Mouse (Mus musculus): Measurements from ENCODE around the gene Tbc1d15. TPM values are rescaled to one million over a fixed set of nuclear protein-coding genes. Genes with fewer than 3 reads are reported as not detected.

The Tbc1d15 gene
- polyA plus RNA-seq, 1 experiment from 2014 or later: 61.4 TPM

DNA sequence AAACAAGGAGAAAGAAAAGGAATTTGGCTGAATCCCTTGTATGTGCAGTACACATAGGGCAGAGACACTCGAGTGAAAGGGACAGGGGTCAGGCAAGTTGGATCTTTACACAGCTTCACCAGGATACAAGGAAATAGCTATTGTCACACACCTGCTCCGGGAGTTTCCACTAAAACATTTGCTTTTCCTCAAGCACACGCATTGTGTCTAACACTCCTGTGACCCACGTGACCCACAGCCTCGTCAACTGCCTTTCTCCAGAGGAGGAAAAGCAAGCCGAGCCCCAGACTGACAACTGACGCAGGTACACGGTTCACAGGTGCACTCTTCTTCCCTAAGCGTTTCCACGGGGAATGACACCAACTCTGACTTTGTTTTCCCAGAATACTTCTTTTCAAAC is 32.9 kb upstream of the Tbc1d15 start:
- Histone ChIP-seq H3K9ac (ENCODE audit: low read depth, low read length) (no peak overlapping the region), H3K27me3 (replicated peaks; ENCODE audit: control insufficient read depth, insufficient read depth, low read length) (no peaks in the 10 kb centered on the region), H3K4me1 (ENCODE audit: control insufficient read depth, insufficient read depth, low read length) (no peaks in the 10 kb centered on the region), H3K27ac (replicated peaks; ENCODE audit: low read depth, low read length) (no peak overlapping the region), H3K36me3 (ENCODE audit: control insufficient read depth, insufficient read depth, low read length) (peaks cover 22% of the 10 kb centered on the region), H3K4me3 (ENCODE audit: low read depth, low read length) (no peak overlapping the region), H3K4me2 (ENCODE audit: low read depth, low read length) (no peak overlapping the region), H3K9me3 (ENCODE audit: control insufficient read depth, low read length) (no peaks in the 10 kb centered on the region)
- WGBS: 65% methylated on average over 10 of the region's 10 CpGs
- no peak for DNase-seq (ENCODE audit: low spot score)
- no peak for ATAC-seq (ENCODE audit: low read depth)

DNA sequence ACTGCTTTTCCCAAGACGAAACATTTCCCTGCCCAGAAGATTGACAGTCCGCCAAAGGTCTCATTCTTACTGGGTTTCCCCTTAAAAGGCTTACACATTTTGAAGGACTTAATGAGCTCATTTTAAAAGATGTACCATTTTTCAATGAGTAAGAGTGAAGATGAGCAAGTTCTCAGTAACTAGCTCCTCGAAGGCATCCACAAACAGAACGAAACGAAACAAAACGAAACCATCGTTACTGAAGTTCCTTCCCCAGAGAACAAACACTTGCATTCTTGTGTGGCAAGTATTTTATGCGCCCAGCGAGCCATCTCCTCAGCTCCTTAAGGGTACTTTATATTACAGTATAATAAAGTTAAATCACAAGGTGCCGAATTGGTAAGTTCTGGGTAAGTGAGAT is 30.1 kb upstream of the Tbc1d15 start:
- H3K9ac ChIP-seq (ENCODE audit: low read depth, low read length): no peak overlapping the region
- H3K4me3 ChIP-seq (ENCODE audit: low read depth, low read length): no peak overlapping the region
- peaks cover 3% of the 10 kb centered on the region for H3K36me3 ChIP-seq (ENCODE audit: control insufficient read depth, insufficient read depth, low read length)
- H3K27me3 ChIP-seq (replicated peaks; ENCODE audit: control insufficient read depth, insufficient read depth, low read length): no peaks in the 10 kb centered on the region
- WGBS: 90% methylated on average over 10 of the region's 10 CpGs
- H3K4me2 ChIP-seq (ENCODE audit: low read depth, low read length): no peak overlapping the region
- DNase-seq (ENCODE audit: low spot score): no peak
- no peak for ATAC-seq (ENCODE audit: low read depth)
- H3K27ac ChIP-seq (replicated peaks; ENCODE audit: low read depth, low read length): no peak overlapping the region
- no peaks in the 10 kb centered on the region for H3K9me3 ChIP-seq (ENCODE audit: control insufficient read depth, low read length)
- no peaks in the 10 kb centered on the region for H3K4me1 ChIP-seq (ENCODE audit: control insufficient read depth, insufficient read depth, low read length)

DNA sequence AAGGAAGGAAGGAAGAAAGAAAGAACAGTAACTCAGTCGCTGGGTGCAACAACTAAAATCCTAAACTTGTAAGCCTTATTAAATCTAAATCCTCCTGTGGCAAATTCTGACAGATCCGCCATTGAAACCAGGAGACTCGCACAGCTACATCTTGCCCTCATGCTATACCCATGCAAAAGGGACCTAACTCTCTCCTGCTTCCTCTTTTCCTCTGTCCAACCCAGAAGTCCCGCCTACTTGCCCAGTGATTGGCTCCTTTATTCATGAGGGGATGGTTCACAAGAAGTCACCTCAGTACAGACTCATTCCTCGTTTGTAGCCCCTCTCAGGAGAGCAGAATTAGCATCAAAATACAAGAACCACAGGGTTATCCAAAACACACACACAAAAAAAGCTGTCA is 20.4 kb upstream of the Tbc1d15 start:
- Histone ChIP-seq H3K4me1 (ENCODE audit: control insufficient read depth, insufficient read depth, low read length) (no peaks in the 10 kb centered on the region), H3K4me2 (ENCODE audit: low read depth, low read length) (no peak overlapping the region), H3K9me3 (ENCODE audit: control insufficient read depth, low read length) (no peaks in the 10 kb centered on the region), H3K9ac (ENCODE audit: low read depth, low read length) (no peak overlapping the region), H3K36me3 (ENCODE audit: control insufficient read depth, insufficient read depth, low read length) (no peaks in the 10 kb centered on the region), H3K4me3 (ENCODE audit: low read depth, low read length) (no peak overlapping the region), H3K27me3 (replicated peaks; ENCODE audit: control insufficient read depth, insufficient read depth, low read length) (no peaks in the 10 kb centered on the region), H3K27ac (replicated peaks; ENCODE audit: low read depth, low read length) (no peak overlapping the region)
- WGBS: 58% methylated on average over 5 of the region's 5 CpGs
- ATAC-seq (ENCODE audit: low read depth) (no peak), DNase-seq (ENCODE audit: low spot score) (no peak)

DNA sequence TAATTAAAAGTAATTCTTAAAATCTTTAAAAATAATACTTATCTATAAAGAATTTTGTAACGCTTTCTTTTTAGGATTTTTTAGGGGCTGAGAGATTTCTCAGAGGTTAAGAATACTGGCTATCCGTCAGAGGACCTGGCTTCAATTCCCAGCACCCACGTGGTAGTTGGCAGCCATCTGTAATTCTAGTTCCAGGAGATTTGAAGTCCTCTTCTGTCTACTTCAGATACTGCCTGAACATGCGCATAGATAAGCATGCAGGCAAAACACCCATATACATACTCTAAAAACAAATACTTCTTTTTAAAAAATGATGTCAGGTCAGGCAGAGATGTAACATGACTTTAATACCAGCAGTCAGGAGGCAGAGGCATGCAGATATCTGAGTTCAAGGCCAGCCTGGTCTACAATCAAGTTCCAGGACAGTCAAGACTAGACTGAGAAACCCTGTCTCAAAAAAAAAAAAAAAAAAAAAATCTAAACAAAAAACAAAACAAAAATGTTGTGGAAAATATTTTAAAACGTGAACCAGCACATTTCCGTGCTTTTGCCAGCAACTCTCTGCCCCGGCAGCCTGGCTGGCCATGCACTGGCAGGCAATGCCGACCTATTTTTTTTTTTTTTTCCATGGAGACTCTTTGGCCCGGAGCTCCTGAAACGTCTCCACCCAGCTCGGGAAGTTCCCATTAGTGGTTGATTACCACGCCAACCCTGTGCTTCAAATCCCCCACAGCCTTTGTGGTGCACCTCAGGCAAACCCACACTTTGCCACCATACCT is 19.5 kb upstream of the Tbc1d15 start:
- 88% methylated on average over 12 of the region's 12 CpGs for whole genome bisulfite sequencing
- H3K36me3 ChIP-seq (ENCODE audit: control insufficient read depth, insufficient read depth, low read length): no peaks in the 10 kb centered on the region
- ATAC-seq (ENCODE audit: low read depth): no peak

DNA sequence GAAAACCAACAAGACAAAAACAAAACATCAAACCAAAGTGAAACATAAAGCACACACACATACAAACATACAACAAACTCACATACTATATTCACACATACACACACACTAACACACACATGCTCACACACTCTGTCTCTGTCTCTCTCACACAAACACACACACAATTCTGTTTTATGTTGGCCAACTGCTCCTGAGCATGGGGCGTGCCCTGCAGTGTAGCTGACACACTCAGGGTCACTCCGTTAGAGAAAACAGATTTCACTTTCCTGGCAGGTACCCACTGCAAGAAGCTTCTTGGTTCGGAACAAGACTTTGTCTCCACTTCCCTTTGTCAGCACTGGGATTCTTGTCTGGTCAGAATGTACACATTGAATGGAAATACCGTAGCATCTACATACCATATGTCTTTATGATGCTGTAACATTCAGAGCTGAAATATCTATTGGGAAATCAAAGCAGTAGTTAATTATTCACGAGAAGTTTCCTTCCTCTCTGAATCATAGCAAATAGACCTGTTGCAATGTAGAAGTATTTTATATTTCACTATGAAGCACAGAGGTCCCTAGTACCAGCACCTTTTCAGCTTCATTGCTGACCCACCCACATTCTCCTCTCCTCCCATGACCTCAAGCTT is 11.8 kb upstream of the Tbc1d15 start:
- Histone ChIP-seq H3K36me3 (ENCODE audit: control insufficient read depth, insufficient read depth, low read length) (no peaks in the 10 kb centered on the region), H3K27me3 (replicated peaks; ENCODE audit: control insufficient read depth, insufficient read depth, low read length) (no peaks in the 10 kb centered on the region), H3K4me1 (ENCODE audit: control insufficient read depth, insufficient read depth, low read length) (no peaks in the 10 kb centered on the region), H3K9me3 (ENCODE audit: control insufficient read depth, low read length) (no peaks in the 10 kb centered on the region), H3K9ac (ENCODE audit: low read depth, low read length) (no peak overlapping the region), H3K4me3 (ENCODE audit: low read depth, low read length) (no peak overlapping the region), H3K27ac (replicated peaks; ENCODE audit: low read depth, low read length) (no peak overlapping the region), H3K4me2 (ENCODE audit: low read depth, low read length) (no peak overlapping the region)
- WGBS: 74% methylated on average over 5 of the region's 5 CpGs
- ATAC-seq (ENCODE audit: low read depth): no peak
- DNase-seq (ENCODE audit: low spot score): no peak

More for the DNA sequence above, 19.5 kb upstream of the Tbc1d15 start:
- Histone ChIP-seq H3K27ac (replicated peaks; ENCODE audit: low read depth, low read length) (no peak overlapping the region), H3K4me2 (ENCODE audit: low read depth, low read length) (no peak overlapping the region), H3K4me3 (ENCODE audit: low read depth, low read length) (no peak overlapping the region), H3K9ac (ENCODE audit: low read depth, low read length) (no peak overlapping the region), H3K27me3 (replicated peaks; ENCODE audit: control insufficient read depth, insufficient read depth, low read length) (no peaks in the 10 kb centered on the region), H3K4me1 (ENCODE audit: control insufficient read depth, insufficient read depth, low read length) (no peaks in the 10 kb centered on the region), H3K9me3 (ENCODE audit: control insufficient read depth, low read length) (no peaks in the 10 kb centered on the region)
- DNase-seq (ENCODE audit: low spot score): no peak

DNA sequence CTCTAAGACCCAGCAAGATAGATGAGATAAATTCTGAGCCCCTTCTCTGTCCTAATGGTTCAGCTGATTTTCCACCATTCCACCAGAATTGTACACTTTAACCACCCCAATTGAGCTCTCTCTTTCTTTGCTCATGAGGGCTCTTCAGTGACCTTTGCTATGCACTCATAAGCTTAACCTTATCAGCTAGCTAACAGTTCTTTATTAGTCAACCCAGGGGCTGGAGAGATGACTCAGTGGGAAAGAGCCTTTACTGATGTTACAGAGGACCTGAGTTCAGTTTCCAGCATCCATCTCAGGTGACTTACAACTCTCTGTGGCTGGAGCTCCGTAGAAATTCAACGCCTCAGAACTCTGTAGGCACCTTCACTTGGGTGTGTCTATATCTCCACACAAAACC is 11.0 kb upstream of the Tbc1d15 start:
- no peaks in the 10 kb centered on the region for H3K27me3 ChIP-seq (replicated peaks; ENCODE audit: control insufficient read depth, insufficient read depth, low read length)
- H3K4me3 ChIP-seq (ENCODE audit: low read depth, low read length): no peak overlapping the region
- no peak overlapping the region for H3K27ac ChIP-seq (replicated peaks; ENCODE audit: low read depth, low read length)
- no peak for DNase-seq (ENCODE audit: low spot score)
- no peak overlapping the region for H3K4me2 ChIP-seq (ENCODE audit: low read depth, low read length)
- H3K9ac ChIP-seq (ENCODE audit: low read depth, low read length): no peak overlapping the region
- H3K36me3 ChIP-seq (ENCODE audit: control insufficient read depth, insufficient read depth, low read length): no peaks in the 10 kb centered on the region
- H3K9me3 ChIP-seq (ENCODE audit: control insufficient read depth, low read length): no peaks in the 10 kb centered on the region
- ATAC-seq (ENCODE audit: low read depth): no peak
- WGBS: 91% methylated on average over 2 of the region's 2 CpGs
- H3K4me1 ChIP-seq (ENCODE audit: control insufficient read depth, insufficient read depth, low read length): no peaks in the 10 kb centered on the region

DNA sequence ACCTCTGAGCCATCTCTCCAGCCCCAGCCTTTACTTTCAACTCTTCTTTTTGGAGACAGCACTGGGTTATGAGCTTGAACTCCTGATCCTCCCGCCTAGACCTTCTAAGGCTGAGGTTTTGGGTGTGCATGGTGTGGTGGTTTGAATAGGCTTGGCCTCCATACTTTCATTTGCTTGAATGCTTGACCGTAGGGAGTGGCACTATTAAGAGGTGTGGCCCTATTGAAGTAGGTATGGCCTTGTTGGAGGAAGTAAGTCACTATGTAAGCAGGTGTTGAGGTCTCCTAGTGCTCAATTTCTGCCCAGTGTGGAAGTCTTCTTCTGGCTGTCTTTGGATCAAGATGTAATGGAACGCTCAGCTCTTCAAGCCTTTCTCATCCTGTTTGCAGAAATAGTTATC is 10.2 kb upstream of the Tbc1d15 start:
- 90% methylated on average over 3 of the region's 3 CpGs for WGBS
- Histone ChIP-seq H3K9me3 (ENCODE audit: control insufficient read depth, low read length) (no peaks in the 10 kb centered on the region), H3K4me2 (ENCODE audit: low read depth, low read length) (no peak overlapping the region), H3K27ac (replicated peaks; ENCODE audit: low read depth, low read length) (no peak overlapping the region), H3K36me3 (ENCODE audit: control insufficient read depth, insufficient read depth, low read length) (no peaks in the 10 kb centered on the region), H3K4me3 (ENCODE audit: low read depth, low read length) (no peak overlapping the region), H3K9ac (ENCODE audit: low read depth, low read length) (no peak overlapping the region), H3K27me3 (replicated peaks; ENCODE audit: control insufficient read depth, insufficient read depth, low read length) (no peaks in the 10 kb centered on the region), H3K4me1 (ENCODE audit: control insufficient read depth, insufficient read depth, low read length) (no peaks in the 10 kb centered on the region)
- no peak for DNase-seq (ENCODE audit: low spot score)
- no peak for ATAC-seq (ENCODE audit: low read depth)

DNA sequence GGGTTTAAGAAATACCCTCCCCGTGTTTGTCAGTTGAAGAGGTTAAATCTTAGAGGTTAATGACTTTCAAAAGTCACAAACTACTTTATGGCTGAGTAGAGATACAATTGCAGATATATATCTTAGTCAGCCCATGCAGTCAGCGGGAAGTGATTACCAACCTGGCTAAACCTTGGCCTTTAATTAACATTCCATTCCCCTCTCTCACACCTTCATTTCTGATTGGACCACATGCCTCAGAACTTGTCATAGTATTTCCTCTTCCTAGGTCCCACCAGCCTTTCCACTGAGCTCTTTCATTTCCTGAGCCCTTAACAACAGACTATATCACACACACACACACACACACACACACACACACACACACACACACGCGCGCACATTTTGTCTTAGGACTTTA is 4.9 kb upstream of the Tbc1d15 start:
- no peak overlapping the region for H3K4me3 ChIP-seq (ENCODE audit: low read depth, low read length)
- no peak overlapping the region for H3K4me2 ChIP-seq (ENCODE audit: low read depth, low read length)
- no peaks in the 10 kb centered on the region for H3K4me1 ChIP-seq (ENCODE audit: control insufficient read depth, insufficient read depth, low read length)
- H3K27me3 ChIP-seq (replicated peaks; ENCODE audit: control insufficient read depth, insufficient read depth, low read length): no peaks in the 10 kb centered on the region
- no peaks in the 10 kb centered on the region for H3K9me3 ChIP-seq (ENCODE audit: control insufficient read depth, low read length)
- ATAC-seq (ENCODE audit: low read depth) (no peak), DNase-seq (ENCODE audit: low spot score) (no peak)
- H3K27ac ChIP-seq (replicated peaks; ENCODE audit: low read depth, low read length): no peak overlapping the region
- 80% methylated on average over 5 of the region's 5 CpGs for WGBS
- no peaks in the 10 kb centered on the region for H3K36me3 ChIP-seq (ENCODE audit: control insufficient read depth, insufficient read depth, low read length)
- H3K9ac ChIP-seq (ENCODE audit: low read depth, low read length): no peak overlapping the region

DNA sequence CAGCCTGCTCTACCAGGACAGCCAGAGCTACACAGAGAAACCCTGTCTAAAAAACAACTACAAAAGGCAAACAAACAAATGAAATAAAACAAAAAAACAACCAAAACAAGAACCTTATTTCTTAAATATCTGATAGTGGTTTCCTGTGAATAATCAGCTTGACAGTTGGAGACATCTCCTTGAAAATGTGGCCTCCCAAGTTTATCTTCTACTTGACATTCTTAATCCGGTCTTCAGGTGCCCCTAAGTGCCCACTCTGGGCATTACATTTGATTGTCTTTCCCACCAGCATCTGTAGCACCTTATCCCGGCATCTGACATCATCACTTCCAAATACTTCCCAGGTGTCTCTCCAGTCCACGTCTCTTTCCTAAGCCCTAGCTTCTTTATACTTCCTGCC is 2.3 kb upstream of the Tbc1d15 start:
- H3K9ac ChIP-seq (ENCODE audit: low read depth, low read length): no peak overlapping the region
- DNase-seq (ENCODE audit: low spot score) (no peak), ATAC-seq (ENCODE audit: low read depth) (no peak)
- no peaks in the 10 kb centered on the region for H3K9me3 ChIP-seq (ENCODE audit: control insufficient read depth, low read length)
- H3K4me1 ChIP-seq (ENCODE audit: control insufficient read depth, insufficient read depth, low read length): peaks cover 7% of the 10 kb centered on the region
- no peak overlapping the region for H3K27ac ChIP-seq (replicated peaks; ENCODE audit: low read depth, low read length)
- H3K27me3 ChIP-seq (replicated peaks; ENCODE audit: control insufficient read depth, insufficient read depth, low read length): no peaks in the 10 kb centered on the region
- H3K4me3 ChIP-seq (ENCODE audit: low read depth, low read length): no peak overlapping the region
- WGBS: 70% methylated on average over 3 of the region's 3 CpGs
- H3K36me3 ChIP-seq (ENCODE audit: control insufficient read depth, insufficient read depth, low read length): no peaks in the 10 kb centered on the region
- no peak overlapping the region for H3K4me2 ChIP-seq (ENCODE audit: low read depth, low read length)
